9 mouse cellular contexts compared by ENCODE assay signal in genomic region chr11:72397072-72397471, GRCm38 (mm10). TPM values are rescaled to one million over a fixed set of nuclear protein-coding genes. Genes with fewer than 3 reads are reported as not detected.
DNase-seq lines count a peak whose midpoint lies in the region; ATAC-seq and TF ChIP-seq lines count a peak whose summit lies in the region.
"Had no signal": no experiment of that assay in that cellular context is flagged by ENCODE, and none has a peak within 500 bp of the region (broad histone marks: within the 10 kb centered on the region; RNA-seq: fewer than 3 reads in every experiment).

No protein-coding gene starts in this region.

- H3K27me3 ChIP-seq in heart, embryonic 14.5 days (ENCODE audit: control insufficient read depth, insufficient read depth, low read length): no peaks in the 10 kb centered on the region
- no peaks in the 10 kb centered on the region for H3K27me3 ChIP-seq in lung, embryonic 14.5 days (ENCODE audit: insufficient read depth, low read length)
- no peaks in the 10 kb centered on the region for H3K27me3 ChIP-seq in hindbrain, embryonic 14.5 days (ENCODE audit: control insufficient read depth, insufficient read depth, low read length)
- H3K27me3 ChIP-seq: limb, embryonic 13.5 days had no signal

- H3K36me3 ChIP-seq in heart, embryonic 14.5 days (ENCODE audit: control insufficient read depth, insufficient read depth, low read length): peaks cover 89% of the 10 kb centered on the region
- peaks cover 89% of the 10 kb centered on the region for H3K36me3 ChIP-seq in lung, embryonic 14.5 days (ENCODE audit: insufficient read depth)
- no peaks in the 10 kb centered on the region for H3K36me3 ChIP-seq in hindbrain, embryonic 14.5 days (replicated peaks; ENCODE audit: control insufficient read depth, insufficient read depth)

- no peaks in the 10 kb centered on the region for H3K9me3 ChIP-seq in heart, embryonic 14.5 days (ENCODE audit: control insufficient read depth, low read length)
- no peaks in the 10 kb centered on the region for H3K9me3 ChIP-seq in lung, embryonic 14.5 days (ENCODE audit: low read depth, low read length)
- no peaks in the 10 kb centered on the region for H3K9me3 ChIP-seq in hindbrain, embryonic 14.5 days (ENCODE audit: control insufficient read depth, low read length)
- H3K9me3 ChIP-seq: limb, embryonic 13.5 days had no signal

- peak; percentile 49 for ATAC-seq in heart, embryonic 14.5 days (ENCODE audit: insufficient number of reproducible peaks, insufficient read depth, low FRiP score, low read depth)
- ATAC-seq in lung, embryonic 14.5 days (ENCODE audit: insufficient read depth): peak; percentile 79
- ATAC-seq in megakaryocyte-erythroid progenitor cell, adult 5-6 weeks (replicated peaks; ENCODE audit: low FRiP score, low TSS enrichment, poor library complexity, severe bottlenecking): no peak
- no peak for ATAC-seq in hindbrain, embryonic 14.5 days (ENCODE audit: low FRiP score)

- H3K4me2 ChIP-seq in heart, embryonic 14.5 days (ENCODE audit: low read length): peak overlapping the region; percentile 35
- H3K4me2 ChIP-seq in lung, embryonic 14.5 days: peak overlapping the region; percentile 40
- no peak overlapping the region for H3K4me2 ChIP-seq in hindbrain, embryonic 14.5 days (replicated peaks)
- H3K4me2 ChIP-seq: limb, embryonic 13.5 days had no signal

- no peak for TF ChIP-seq CTCF in lung, embryonic 14.5 days (IDR thresholded peaks at IDR 0.05; ENCODE audit: low read depth)

- peak; percentile 46 to 52 for DNase-seq in layer of hippocampus, postnatal 10 days (ENCODE audit: low spot score in 2 of 2)
- DNase-seq in layer of hippocampus, adult 9-10 months (ENCODE audit: low spot score): no peak
- DNase-seq in lung, embryonic 14.5 days: peak; percentile 98
- DNase-seq in natural killer cell, adult 2 months (ENCODE audit: low spot score in 2 of 2): no peak
- DNase-seq in hindbrain, embryonic 14.5 days (ENCODE audit: low spot score): no peak

- H3K4me3 ChIP-seq in brown adipose tissue, adult 24 weeks (ENCODE audit: insufficient read depth, low read depth, low read length): no peak overlapping the region
- no peak overlapping the region for H3K4me3 ChIP-seq in heart, embryonic 14.5 days (ENCODE audit: control insufficient read depth in 1 of 2, insufficient read depth in 1 of 2, low read depth in 1 of 2, low read length in 2 of 2)
- no peak overlapping the region for H3K4me3 ChIP-seq in lung, embryonic 14.5 days (ENCODE audit: low read depth, low read length)
- H3K4me3 ChIP-seq in hindbrain, embryonic 14.5 days (replicated peaks; ENCODE audit: low read length): no peak overlapping the region
- H3K4me3 ChIP-seq: limb, embryonic 13.5 days had no signal

- WGBS in heart, embryonic 14.5 days: 17% methylated on average over 10 of the region's 10 CpGs
- WGBS in lung, embryonic 14.5 days: 24% methylated on average over 10 of the region's 10 CpGs
- 81% methylated on average over 10 of the region's 10 CpGs for WGBS in hindbrain, embryonic 14.5 days

- peaks cover 17% of the 10 kb centered on the region for H3K4me1 ChIP-seq in brown adipose tissue, adult 24 weeks (ENCODE audit: control insufficient read depth, insufficient read depth, insufficient read length, low read length)
- peaks cover 42 to 65% of the 10 kb centered on the region in 2 experiments for H3K4me1 ChIP-seq in heart, embryonic 14.5 days (ENCODE audit: control insufficient read depth in 2 of 2, insufficient read depth in 2 of 2, low read length in 2 of 2)
- peaks cover 45% of the 10 kb centered on the region for H3K4me1 ChIP-seq in lung, embryonic 14.5 days (ENCODE audit: insufficient read depth)
- H3K4me1 ChIP-seq in hindbrain, embryonic 14.5 days (replicated peaks; ENCODE audit: control insufficient read depth, insufficient read depth, low read length): no peaks in the 10 kb centered on the region

- H3K27ac ChIP-seq in brown adipose tissue, adult 24 weeks (replicated peaks; ENCODE audit: low read depth, low read length): peak overlapping the region; percentile 92
- peak overlapping the region; percentile 81 to 90 for H3K27ac ChIP-seq in heart, embryonic 14.5 days (replicated peaks in 1 of 2; ENCODE audit: control insufficient read depth in 1 of 2, insufficient read depth in 1 of 2, low read depth in 2 of 2, low read length in 2 of 2)
- H3K27ac ChIP-seq in lung, embryonic 14.5 days (ENCODE audit: low read depth): peak overlapping the region; percentile 92
- no peak overlapping the region for H3K27ac ChIP-seq in hindbrain, embryonic 14.5 days

- peak overlapping the region; percentile 31; the same call in 1 of the 2 replicates for H3K9ac ChIP-seq in heart, embryonic 14.5 days (ENCODE audit: low read length)
- no peak overlapping the region for H3K9ac ChIP-seq in lung, embryonic 14.5 days
- H3K9ac ChIP-seq in hindbrain, embryonic 14.5 days: no peak overlapping the region
- H3K9ac ChIP-seq: limb, embryonic 13.5 days had no signal

RNA-seq across cellular contexts. Expression of gene Smtnl2, which starts 14.4 kb away (rescaled TPM):
- 1 to 10 TPM; 4.5 to 5.0 TPM for total RNA-seq in layer of hippocampus, postnatal 10 days (2021)
- polyA plus RNA-seq in brown adipose tissue, adult 24 weeks (2012; ENCODE audit: insufficient read depth, insufficient read length, missing spikeins): 8.2 and 14.4 TPM in 2 replicates
- polyA plus RNA-seq in heart, embryonic 14.5 days (2014; fragmentation: Nextera tagmentation; extraction: Ambion mirVana): 116 and 122 TPM in 2 replicates
- 107 and 122 TPM in 2 replicates for polyA plus RNA-seq in lung, embryonic 14.5 days (2014; fragmentation: Nextera tagmentation; extraction: Ambion mirVana)
- 0.50 and 0.52 TPM in 2 replicates for total RNA-seq in megakaryocyte-erythroid progenitor cell, adult 5-6 weeks (2014; fragmentation: Nextera tagmentation)
- total RNA-seq in megakaryocyte-erythroid progenitor cell, adult 5-6 weeks (2017): 0.11 TPM in 1 of 2 replicates, not detected in the other
- polyA plus RNA-seq in hindbrain, embryonic 14.5 days (2014; fragmentation: Nextera tagmentation; extraction: Ambion mirVana): 4.6 and 4.8 TPM in 2 replicates

RNA-seq across cellular contexts. Expression of gene Tekt1, which starts 34.8 kb away (rescaled TPM):
- total RNA-seq in layer of hippocampus, postnatal 10 days (2021): 1 to 10 TPM; 2.5 to 4.7 TPM
- polyA plus RNA-seq in brown adipose tissue, adult 24 weeks (2012; ENCODE audit: insufficient read depth, insufficient read length, missing spikeins): not detected in 2 replicates
- 0.19 and 0.28 TPM in 2 replicates for polyA plus RNA-seq in heart, embryonic 14.5 days (2014; fragmentation: Nextera tagmentation; extraction: Ambion mirVana)
- 6.1 and 6.5 TPM in 2 replicates for polyA plus RNA-seq in lung, embryonic 14.5 days (2014; fragmentation: Nextera tagmentation; extraction: Ambion mirVana)
- not detected in 2 replicates for total RNA-seq in megakaryocyte-erythroid progenitor cell, adult 5-6 weeks (2014; fragmentation: Nextera tagmentation)
- total RNA-seq in megakaryocyte-erythroid progenitor cell, adult 5-6 weeks (2017): not detected in 2 replicates
- 9.9 and 10.1 TPM in 2 replicates for polyA plus RNA-seq in hindbrain, embryonic 14.5 days (2014; fragmentation: Nextera tagmentation; extraction: Ambion mirVana)

RNA-seq across cellular contexts. Expression of gene Ggt6, which starts 38.3 kb away (rescaled TPM):
- total RNA-seq in layer of hippocampus, postnatal 10 days (2021): not detected
- 0.99 TPM in 1 of 2 replicates, not detected in the other for polyA plus RNA-seq in brown adipose tissue, adult 24 weeks (2012; ENCODE audit: insufficient read depth, insufficient read length, missing spikeins)
- not detected in 2 replicates for polyA plus RNA-seq in heart, embryonic 14.5 days (2014; fragmentation: Nextera tagmentation; extraction: Ambion mirVana)
- not detected in 2 replicates for polyA plus RNA-seq in lung, embryonic 14.5 days (2014; fragmentation: Nextera tagmentation; extraction: Ambion mirVana)
- not detected in 2 replicates for total RNA-seq in megakaryocyte-erythroid progenitor cell, adult 5-6 weeks (2014; fragmentation: Nextera tagmentation)
- total RNA-seq in megakaryocyte-erythroid progenitor cell, adult 5-6 weeks (2017): not detected in 2 replicates
- 0.11 TPM in 1 of 2 replicates, not detected in the other for polyA plus RNA-seq in hindbrain, embryonic 14.5 days (2014; fragmentation: Nextera tagmentation; extraction: Ambion mirVana)

RNA-seq across cellular contexts. Expression of gene Mybbp1a, which starts 44.1 kb away (rescaled TPM):
- total RNA-seq in layer of hippocampus, postnatal 10 days (2021): 10 to 100 TPM; 50.2 to 55.0 TPM
- polyA plus RNA-seq in brown adipose tissue, adult 24 weeks (2012; ENCODE audit: insufficient read depth, insufficient read length, missing spikeins): 23.2 and 24.3 TPM in 2 replicates
- polyA plus RNA-seq in heart, embryonic 14.5 days (2014; fragmentation: Nextera tagmentation; extraction: Ambion mirVana): 61.9 and 64.7 TPM in 2 replicates
- 157 and 161 TPM in 2 replicates for polyA plus RNA-seq in lung, embryonic 14.5 days (2014; fragmentation: Nextera tagmentation; extraction: Ambion mirVana)
- total RNA-seq in megakaryocyte-erythroid progenitor cell, adult 5-6 weeks (2014; fragmentation: Nextera tagmentation): 215 and 248 TPM in 2 replicates
- 185 and 248 TPM in 2 replicates for total RNA-seq in megakaryocyte-erythroid progenitor cell, adult 5-6 weeks (2017)
- 54.1 and 63.3 TPM in 2 replicates for polyA plus RNA-seq in hindbrain, embryonic 14.5 days (2014; fragmentation: Nextera tagmentation; extraction: Ambion mirVana)

Comparison
In these comparisons a context has a peak if more than half of its experiments do, and no peak if none do; other contexts are left out.
1. DNase-seq: peak in layer of hippocampus, postnatal 10 days (2 of 2) and lung, embryonic 14.5 days (single experiment); none in layer of hippocampus, adult 9-10 months (single experiment), natural killer cell, adult 2 months (0 of 2) and hindbrain, embryonic 14.5 days (single experiment).
2. ATAC-seq: peak in heart, embryonic 14.5 days (single experiment) and lung, embryonic 14.5 days (single experiment); none in megakaryocyte-erythroid progenitor cell, adult 5-6 weeks (single experiment) and hindbrain, embryonic 14.5 days (single experiment).